Mouse (Mus musculus): ENCODE data around the gene Grik2. TPM values are rescaled to one million over a fixed set of nuclear protein-coding genes. Genes with fewer than 3 reads are reported as not detected.

Gene Grik2
- polyA plus RNA-seq, 1 experiment from 2014 or later: 0.87 TPM

- ATAC-seq (replicated peaks; ENCODE audit: insufficient number of reproducible peaks, insufficient read depth, low FRiP score, low read depth): no peak
- Histone ChIP-seq H3K4me2 (no peak overlapping the region), H3K4me3 (no peak overlapping the region), H3K9ac (no peak overlapping the region), H3K27ac (no peak overlapping the region), H3K27me3 (no peaks in the 10 kb centered on the region), H3K4me1 (replicated peaks) (no peaks in the 10 kb centered on the region), H3K36me3 (no peaks in the 10 kb centered on the region), H3K9me3 (replicated peaks) (no peaks in the 10 kb centered on the region)
- WGBS: 85% methylated on average over 4 of the region's 4 CpGs
These were observed 638.9 kb downstream of the Grik2 start for GRCm38 (mm10) chr10:49149714-49150113.

GRCm38 (mm10) chr10:49142658-49143057 lies 645.9 kb downstream of the Grik2 start:
- no peak overlapping the region for H3K4me3 ChIP-seq
- H3K9me3 ChIP-seq (replicated peaks): no peaks in the 10 kb centered on the region
- 93% methylated on average over 3 of the region's 3 CpGs for WGBS
- no peaks in the 10 kb centered on the region for H3K36me3 ChIP-seq
- H3K9ac ChIP-seq: no peak overlapping the region
- H3K4me1 ChIP-seq (replicated peaks): no peaks in the 10 kb centered on the region
- no peak overlapping the region for H3K27ac ChIP-seq
- no peaks in the 10 kb centered on the region for H3K27me3 ChIP-seq
- no peak overlapping the region for H3K4me2 ChIP-seq
- no peak for ATAC-seq (replicated peaks; ENCODE audit: insufficient number of reproducible peaks, insufficient read depth, low FRiP score, low read depth)

GRCm38 (mm10) chr10:49136816-49137215 lies 651.8 kb downstream of the Grik2 start:
- Histone ChIP-seq H3K27me3 (no peaks in the 10 kb centered on the region), H3K4me3 (no peak overlapping the region), H3K36me3 (no peaks in the 10 kb centered on the region), H3K9me3 (replicated peaks) (no peaks in the 10 kb centered on the region), H3K4me2 (no peak overlapping the region), H3K4me1 (replicated peaks) (no peaks in the 10 kb centered on the region), H3K27ac (no peak overlapping the region), H3K9ac (no peak overlapping the region)
- no peak for ATAC-seq (replicated peaks; ENCODE audit: insufficient number of reproducible peaks, insufficient read depth, low FRiP score, low read depth)

GRCm38 (mm10) chr10:49131311-49131710 lies 657.3 kb downstream of the Grik2 start:
- no peaks in the 10 kb centered on the region for H3K4me1 ChIP-seq (replicated peaks)
- ATAC-seq (replicated peaks; ENCODE audit: insufficient number of reproducible peaks, insufficient read depth, low FRiP score, low read depth): no peak
- H3K27ac ChIP-seq: no peak overlapping the region
- no peaks in the 10 kb centered on the region for H3K36me3 ChIP-seq
- H3K4me2 ChIP-seq: no peak overlapping the region
- no peaks in the 10 kb centered on the region for H3K9me3 ChIP-seq (replicated peaks)
- 6% methylated on average over 1 of the region's 1 CpGs for WGBS
- H3K9ac ChIP-seq: no peak overlapping the region
- H3K27me3 ChIP-seq: no peaks in the 10 kb centered on the region
- no peak overlapping the region for H3K4me3 ChIP-seq

- H3K27ac ChIP-seq: no peak overlapping the region
- H3K4me2 ChIP-seq: no peak overlapping the region
- H3K9ac ChIP-seq: no peak overlapping the region
- no peak for ATAC-seq (replicated peaks; ENCODE audit: insufficient number of reproducible peaks, insufficient read depth, low FRiP score, low read depth)
- H3K36me3 ChIP-seq: no peaks in the 10 kb centered on the region
- H3K4me3 ChIP-seq: no peak overlapping the region
- H3K27me3 ChIP-seq: no peaks in the 10 kb centered on the region
- H3K9me3 ChIP-seq (replicated peaks): no peaks in the 10 kb centered on the region
- no peaks in the 10 kb centered on the region for H3K4me1 ChIP-seq (replicated peaks)
These were observed 738.2 kb downstream of the Grik2 start for GRCm38 (mm10) chr10:49050339-49050738.

- ATAC-seq (replicated peaks; ENCODE audit: insufficient number of reproducible peaks, insufficient read depth, low FRiP score, low read depth): no peak
- no peaks in the 10 kb centered on the region for H3K27me3 ChIP-seq
- H3K36me3 ChIP-seq: no peaks in the 10 kb centered on the region
- no peak overlapping the region for H3K9ac ChIP-seq
- no peaks in the 10 kb centered on the region for H3K9me3 ChIP-seq (replicated peaks)
- H3K4me3 ChIP-seq: no peak overlapping the region
- H3K4me2 ChIP-seq: no peak overlapping the region
- no peak overlapping the region for H3K27ac ChIP-seq
- H3K4me1 ChIP-seq (replicated peaks): no peaks in the 10 kb centered on the region
These were observed 739.2 kb downstream of the Grik2 start for GRCm38 (mm10) chr10:49049391-49049790.
